9 mouse cellular contexts compared by ENCODE assay signal in genomic region chr4:42945952-42946351, GRCm38 (mm10). TPM values are rescaled to one million over a fixed set of nuclear protein-coding genes. Genes with fewer than 3 reads are reported as not detected.
DNase-seq lines count a peak whose midpoint lies in the region.
"Had no signal": no experiment of that assay in that cellular context is flagged by ENCODE, and none has a peak within 500 bp of the region (broad histone marks: within the 10 kb centered on the region; RNA-seq: fewer than 3 reads in every experiment).

No protein-coding gene starts in this region.

- WGBS in forebrain, embryonic 10.5 days, result 11% methylated on average over 5 of the region's 5 CpGs

- no peaks in the 10 kb centered on the region for H3K36me3 ChIP-seq in forebrain, embryonic 10.5 days (replicated peaks)

- H3K4me1 ChIP-seq in forebrain, embryonic 10.5 days, result peaks cover 50% of the 10 kb centered on the region

- no peak overlapping the region for H3K4me3 ChIP-seq in forebrain, embryonic 10.5 days

- H3K27me3 ChIP-seq in forebrain, embryonic 10.5 days (ENCODE audit: poor library complexity, severe bottlenecking), result peaks cover 28% of the 10 kb centered on the region

- H3K27ac ChIP-seq in forebrain, embryonic 10.5 days, result no peak overlapping the region

- H3K9me3 ChIP-seq in forebrain, embryonic 10.5 days, result no peaks in the 10 kb centered on the region

- peak; percentile 50 to 58 for DNase-seq in adrenal gland, adult 18-20 months (ENCODE audit: low spot score in 2 of 2)
- DNase-seq in adrenal gland, adult 8-10 months, result no peak
- peak; percentile 47 for DNase-seq in urinary bladder, postnatal 25 days (ENCODE audit: low spot score)
- DNase-seq in urinary bladder, adult 18-20 months (ENCODE audit: low spot score in 2 of 2), result no peak
- DNase-seq in forebrain, embryonic 10.5 days (ENCODE audit: extremely low spot score, low spot score), result peak; percentile 66
- DNase-seq in layer of hippocampus, adult 18-20 months (ENCODE audit: low spot score in 2 of 2), result peak; percentile 30 to 88
- peak; percentile 52 for DNase-seq in lung, postnatal 25 days (ENCODE audit: low spot score)
- peak; percentile 79 for DNase-seq in right cerebral cortex, postnatal 14 days

RNA-seq across cellular contexts. Expression of gene Dnajb5, which starts 3.7 kb away (rescaled TPM):
- 10 to 100 TPM; 17.0 to 24.2 TPM for total RNA-seq in adrenal gland, adult 18-20 months (2021)
- 10 to 100 TPM; 12.9 to 20.5 (median 18.2) TPM for total RNA-seq in adrenal gland, adult 8-10 months (2022)
- 11.5 and 16.2 TPM in 2 replicates for polyA plus RNA-seq in forebrain, embryonic 10.5 days (2016; fragmentation: Nextera tagmentation; extraction: Ambion mirVana)
- total RNA-seq in layer of hippocampus, adult 18-20 months (2021), result 100 to 1,000 TPM; 197 to 234 TPM

RNA-seq across cellular contexts. Expression of gene 1700022I11Rik, which starts 23.5 kb away (rescaled TPM):
- total RNA-seq in adrenal gland, adult 18-20 months (2021), result not detected
- not detected for total RNA-seq in adrenal gland, adult 8-10 months (2022)
- polyA plus RNA-seq in forebrain, embryonic 10.5 days (2016; fragmentation: Nextera tagmentation; extraction: Ambion mirVana), result 0.27 and 0.52 TPM in 2 replicates
- total RNA-seq in layer of hippocampus, adult 18-20 months (2021), result not detected
- total RNA-seq: gastrocnemius, postnatal 4 days had no signal

RNA-seq across cellular contexts. Expression of gene Phf24, which starts 29.5 kb away (rescaled TPM):
- 1 to 10 TPM; 1.6 to 1.8 TPM for total RNA-seq in adrenal gland, adult 18-20 months (2021)
- total RNA-seq in adrenal gland, adult 8-10 months (2022), result 1 to 10 TPM; 3.1 to 4.5 (median 3.8) TPM
- polyA plus RNA-seq in forebrain, embryonic 10.5 days (2016; fragmentation: Nextera tagmentation; extraction: Ambion mirVana), result 0.33 and 0.51 TPM in 2 replicates
- 100 to 1,000 TPM; 162 to 167 TPM for total RNA-seq in layer of hippocampus, adult 18-20 months (2021)

RNA-seq across cellular contexts. Expression of gene Vcp, which starts 54.4 kb away (rescaled TPM):
- 100 to 1,000 TPM; 267 to 341 TPM for total RNA-seq in adrenal gland, adult 18-20 months (2021)
- total RNA-seq in adrenal gland, adult 8-10 months (2022), result 100 to 1,000 TPM; 290 to 420 (median 339) TPM
- polyA plus RNA-seq in forebrain, embryonic 10.5 days (2016; fragmentation: Nextera tagmentation; extraction: Ambion mirVana), result 655 and 667 TPM in 2 replicates
- 100 to 1,000 TPM; 177 to 190 TPM for total RNA-seq in layer of hippocampus, adult 18-20 months (2021)

Comparison
In these comparisons a context has a peak if more than half of its experiments do, and no peak if none do; other contexts are left out.
1. DNase-seq: peak in adrenal gland, adult 18-20 months (2 of 2), urinary bladder, postnatal 25 days (single experiment), forebrain, embryonic 10.5 days (single experiment), layer of hippocampus, adult 18-20 months (2 of 2), lung, postnatal 25 days (single experiment) and right cerebral cortex, postnatal 14 days (single experiment); none in adrenal gland, adult 8-10 months (single experiment) and urinary bladder, adult 18-20 months (0 of 2).
2. RNA of gene Dnajb5, which starts 3.7 kb away (total RNA-seq): 197 to 234 TPM in layer of hippocampus, adult 18-20 months; 17.0 to 24.2 TPM in adrenal gland, adult 18-20 months and 12.9 to 20.5 TPM in adrenal gland, adult 8-10 months; every median in the first group is over 4 times any median in the second.
3. RNA of gene Phf24, which starts 29.5 kb away (total RNA-seq): 162 to 167 TPM in layer of hippocampus, adult 18-20 months; 3.1 to 4.5 TPM in adrenal gland, adult 8-10 months and 1.6 to 1.8 TPM in adrenal gland, adult 18-20 months; every median in the first group is over 10 times any median in the second.